In genomic region chr13:25451357-25451861, GRCm38 (mm10) we compare ENCODE assay signal across 12 mouse cellular contexts.
A peak's percentile ranks its signal among the peaks of the same experiment; 100 is the strongest.
DNase-seq lines count a peak whose midpoint lies in the region; ATAC-seq and TF ChIP-seq lines count a peak whose summit lies in the region.
"Had no signal": no experiment of that assay in that cellular context is flagged by ENCODE, and none has a peak within 500 bp of the region (broad histone marks: within the 10 kb centered on the region; RNA-seq: fewer than 3 reads in every experiment).

No protein-coding gene starts in this region.

- peak; percentile 74 for DNase-seq in brain, embryonic 14.5 days (ENCODE audit: low read depth)
- no peak for DNase-seq in forebrain, embryonic 11.5 days (ENCODE audit: low spot score)
- DNase-seq in lung, postnatal 14 days, result no peak
- DNase-seq in cerebellum, postnatal 4 days (ENCODE audit: low spot score in 2 of 2), result no peak
- no peak for DNase-seq in ovary, postnatal 36 days (ENCODE audit: low spot score)
- DNase-seq: cerebellum, adult 9-11 months; kidney, adult 11 months; left cerebral cortex, postnatal 4 days had no signal

- no peaks in the 10 kb centered on the region for H3K9me3 ChIP-seq in forebrain, embryonic 11.5 days (ENCODE audit: control insufficient read depth, low read length)
- no peaks in the 10 kb centered on the region for H3K9me3 ChIP-seq in hindbrain, embryonic 15.5 days
- H3K9me3 ChIP-seq in neural tube, embryonic 12.5 days, result no peaks in the 10 kb centered on the region

- H3K27ac ChIP-seq in forebrain, embryonic 11.5 days (ENCODE audit: low read depth, low read length), result no peak overlapping the region
- peak overlapping the region; percentile 72 for H3K27ac ChIP-seq in hindbrain, embryonic 15.5 days (replicated peaks)
- no peak overlapping the region for H3K27ac ChIP-seq in neural tube, embryonic 12.5 days
- H3K27ac ChIP-seq: liver, embryonic 14.5 days; macrophage had no signal

- H3K9ac ChIP-seq in forebrain, embryonic 11.5 days (ENCODE audit: low read length), result peak overlapping the region; percentile 46
- 0 out of 2 replicates have a peak overlapping the region, but pooled peaks have one; percentile 22 for H3K9ac ChIP-seq in hindbrain, embryonic 15.5 days
- H3K9ac ChIP-seq in neural tube, embryonic 12.5 days, result peak overlapping the region; percentile 10; the same call in 1 of the 2 replicates
- H3K9ac ChIP-seq: liver, embryonic 14.5 days had no signal

- no peaks in the 10 kb centered on the region for H3K27me3 ChIP-seq in forebrain, embryonic 11.5 days (ENCODE audit: control insufficient read depth, insufficient read depth, low read length)
- H3K27me3 ChIP-seq in hindbrain, embryonic 15.5 days, result no peaks in the 10 kb centered on the region
- no peaks in the 10 kb centered on the region for H3K27me3 ChIP-seq in neural tube, embryonic 12.5 days (replicated peaks)

- no peak for TF ChIP-seq POLR2A in brain, embryonic 14.5 days (IDR thresholded peaks at IDR 0.05; ENCODE audit: borderline replicate concordance, extremely low read depth, insufficient read depth, insufficient read length, poor library complexity, severe bottlenecking)

- no peak overlapping the region for H3K4me3 ChIP-seq in forebrain, embryonic 11.5 days (ENCODE audit: low read depth, low read length)
- no peak overlapping the region for H3K4me3 ChIP-seq in hindbrain, embryonic 15.5 days
- H3K4me3 ChIP-seq in neural tube, embryonic 12.5 days, result no peak overlapping the region

- ATAC-seq in forebrain, embryonic 11.5 days (replicated peaks; ENCODE audit: low FRiP score), result no peak
- peak; percentile 51; the same call in 1 of the 2 replicates for ATAC-seq in hindbrain, embryonic 15.5 days (ENCODE audit: low FRiP score, low read depth)
- ATAC-seq in neural tube, embryonic 12.5 days (ENCODE audit: low FRiP score, low read depth), result peak; percentile 54; the same call in 1 of the 2 replicates

- 20% methylated on average over 13 of the region's 13 CpGs for WGBS in forebrain, embryonic 11.5 days
- 12% methylated on average over 13 of the region's 13 CpGs for WGBS in hindbrain, embryonic 15.5 days
- 15% methylated on average over 13 of the region's 13 CpGs for WGBS in neural tube, embryonic 12.5 days

- no peak overlapping the region for H3K4me2 ChIP-seq in forebrain, embryonic 11.5 days (ENCODE audit: low read depth, low read length, severe bottlenecking)
- peak overlapping the region; percentile 12 for H3K4me2 ChIP-seq in hindbrain, embryonic 15.5 days
- H3K4me2 ChIP-seq in neural tube, embryonic 12.5 days (replicated peaks), result peak overlapping the region; percentile 25

- peaks cover 4% of the 10 kb centered on the region; the same call in 1 of the 2 replicates for H3K4me1 ChIP-seq in forebrain, embryonic 11.5 days (replicated peaks; ENCODE audit: control insufficient read depth, insufficient read depth, low read length)
- peaks cover 10% of the 10 kb centered on the region for H3K4me1 ChIP-seq in hindbrain, embryonic 15.5 days (replicated peaks)
- peaks cover 9% of the 10 kb centered on the region; the same call in 1 of the 2 replicates for H3K4me1 ChIP-seq in neural tube, embryonic 12.5 days

- no peak for TF ChIP-seq CTCF in brain, embryonic 14.5 days (IDR thresholded peaks at IDR 0.05; ENCODE audit: borderline replicate concordance, extremely low read depth, insufficient read depth, insufficient read length)

- H3K36me3 ChIP-seq in forebrain, embryonic 11.5 days (ENCODE audit: control insufficient read depth, insufficient read depth, low read length), result no peaks in the 10 kb centered on the region
- no peaks in the 10 kb centered on the region for H3K36me3 ChIP-seq in hindbrain, embryonic 15.5 days
- H3K36me3 ChIP-seq in neural tube, embryonic 12.5 days, result no peaks in the 10 kb centered on the region
